Mouse (Mus musculus) adrenal gland, adult 8-10 months (tissue): ENCODE measurements around the gene Kcnk7. TPM values are rescaled to one million over a fixed set of nuclear protein-coding genes. Genes with fewer than 3 reads are reported as not detected.

Experiments
- DNase-seq: peaks from one replicate; pipeline ENCODE4 v3.0.0; 2022
- total RNA-seq, 4 experiments: library from RNA; stranded (reverse); gene quantifications; 2 replicates each; pipeline ENCODE4 v1.2.4; 2022

The Kcnk7 gene
- total RNA-seq, 4 experiments from 2014 or later = not detected

GRCm38 (mm10) chr19:5690343-5690735 is 13.8 kb upstream of the Kcnk7 start:
- no peak for DNase-seq

- no peak for DNase-seq
Measured at GRCm38 (mm10) chr19:5691601-5692000, 12.6 kb upstream of the Kcnk7 start.

GRCm38 (mm10) chr19:5692086-5692912 is 11.9 kb upstream of the Kcnk7 start:
- DNase-seq = no peak

- no peak for DNase-seq
Measured at GRCm38 (mm10) chr19:5692913-5693396, 11.2 kb upstream of the Kcnk7 start.

- DNase-seq = no peak
Measured at GRCm38 (mm10) chr19:5693801-5694200, 10.4 kb upstream of the Kcnk7 start.

- no peak for DNase-seq
Measured at GRCm38 (mm10) chr19:5695849-5696462, 8.2 kb upstream of the Kcnk7 start.

GRCm38 (mm10) chr19:5704801-5705571 is 819 bp downstream of the Kcnk7 start:
- DNase-seq = no peak

GRCm38 (mm10) chr19:5710068-5710467 is 5.9 kb downstream of the Kcnk7 start:
- no peak for DNase-seq

- DNase-seq = no peak
Measured at GRCm38 (mm10) chr19:5710581-5710980, 6.4 kb downstream of the Kcnk7 start.

GRCm38 (mm10) chr19:5711218-5711617 is 7.1 kb downstream of the Kcnk7 start:
- no peak for DNase-seq

- DNase-seq = no peak
Measured at GRCm38 (mm10) chr19:5711907-5712460, 7.8 kb downstream of the Kcnk7 start.

GRCm38 (mm10) chr19:5713255-5713654 is 9.1 kb downstream of the Kcnk7 start:
- no peak for DNase-seq

GRCm38 (mm10) chr19:5713730-5714129 is 9.6 kb downstream of the Kcnk7 start:
- DNase-seq = no peak

- DNase-seq = no peak
Measured at GRCm38 (mm10) chr19:5715793-5716688, 11.9 kb downstream of the Kcnk7 start.

GRCm38 (mm10) chr19:5716955-5717354 is 12.8 kb downstream of the Kcnk7 start:
- no peak for DNase-seq

- DNase-seq = no peak
Measured at GRCm38 (mm10) chr19:5721233-5721632, 17.1 kb downstream of the Kcnk7 start.

- no peak for DNase-seq
Measured at GRCm38 (mm10) chr19:5722848-5723425, 18.8 kb downstream of the Kcnk7 start.

GRCm38 (mm10) chr19:5723934-5724548 is 19.9 kb downstream of the Kcnk7 start:
- DNase-seq = no peak

- DNase-seq = peak; percentile 86
Measured at GRCm38 (mm10) chr19:5724549-5724941, 20.4 kb downstream of the Kcnk7 start.

- no peak for DNase-seq
Measured at GRCm38 (mm10) chr19:5725029-5725707, 21.0 kb downstream of the Kcnk7 start.
